Comparison of ENCODE assay signal across 8 mouse cellular contexts in the genomic region with DNA sequence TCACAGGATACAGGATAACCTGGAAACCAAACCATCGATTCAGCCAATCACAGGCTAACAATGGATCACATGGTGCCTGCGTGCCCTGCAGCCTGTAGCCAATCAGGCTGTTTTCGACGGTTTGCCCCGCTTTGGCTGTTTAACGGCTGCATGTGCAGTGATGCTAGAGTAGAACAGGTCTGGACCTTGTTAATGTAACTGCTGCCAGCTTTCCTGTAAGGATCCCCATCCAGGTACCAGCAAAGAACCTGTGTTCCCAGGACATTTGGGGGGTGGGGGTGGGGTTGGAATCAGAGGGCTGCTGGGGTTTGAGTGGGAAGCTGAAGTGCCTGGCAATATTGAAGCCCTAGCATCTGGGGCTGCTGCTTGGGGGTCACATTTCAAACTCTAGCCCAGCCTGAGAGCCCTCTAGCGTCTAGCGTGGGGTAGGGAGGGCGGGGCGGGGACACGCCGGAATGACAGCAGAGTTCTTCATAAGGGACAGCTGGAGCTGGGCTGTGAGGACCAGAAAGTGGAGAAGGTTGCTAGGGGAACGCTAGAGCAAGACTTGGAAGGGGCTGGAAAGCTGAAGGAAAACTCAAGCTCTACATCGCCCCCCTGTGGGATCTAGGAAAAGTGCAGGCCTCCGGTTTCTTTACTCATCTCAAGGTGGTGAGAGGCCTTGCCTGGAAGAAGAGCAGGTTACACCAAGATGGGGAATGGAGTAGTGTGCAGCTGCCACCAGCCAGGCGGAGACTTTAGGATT. TPM values are rescaled to one million over a fixed set of nuclear protein-coding genes. Genes with fewer than 3 reads are reported as not detected.
DNase-seq lines count a peak whose midpoint lies in the region; ATAC-seq and TF ChIP-seq lines count a peak whose summit lies in the region.

No protein-coding gene starts in this region.

- no peaks in the 10 kb centered on the region for H3K36me3 ChIP-seq in forebrain, embryonic 12.5 days (replicated peaks)
- H3K36me3 ChIP-seq in hindbrain, embryonic 16.5 days (ENCODE audit: control insufficient read depth, insufficient read depth, low read length) = no peaks in the 10 kb centered on the region
- H3K36me3 ChIP-seq in midbrain, embryonic 10.5 days = no peaks in the 10 kb centered on the region

- H3K4me1 ChIP-seq in forebrain, embryonic 12.5 days = peaks cover 5% of the 10 kb centered on the region; the same call in 1 of the 2 replicates
- no peaks in the 10 kb centered on the region for H3K4me1 ChIP-seq in hindbrain, embryonic 16.5 days (ENCODE audit: control insufficient read depth, insufficient read depth, low read depth, low read length)
- H3K4me1 ChIP-seq in midbrain, embryonic 10.5 days = peaks cover 6% of the 10 kb centered on the region

- DNase-seq in CD4-positive, CD25-positive, alpha-beta regulatory T cell, adult 2 months (ENCODE audit: low read depth, low spot score) = peak; percentile 32
- peak; percentile 70 for DNase-seq in brain, embryonic 14.5 days (ENCODE audit: low read depth)
- DNase-seq in left cerebral cortex, adult 18-20 months (ENCODE audit: low spot score in 2 of 2) = peak; percentile 45 to 63
- peak; percentile 55 for DNase-seq in midbrain, embryonic 10.5 days (ENCODE audit: low spot score)
- peak; percentile 65 for DNase-seq in telencephalon, adult 2 months (ENCODE audit: low read depth, low spot score)

- whole genome bisulfite sequencing in forebrain, embryonic 12.5 days = 29% methylated on average over 16 of the region's 16 CpGs
- WGBS in hindbrain, embryonic 16.5 days = 26% methylated on average over 16 of the region's 16 CpGs
- 28% methylated on average over 16 of the region's 16 CpGs for WGBS in midbrain, embryonic 10.5 days

- peak; percentile 68 for TF ChIP-seq CTCF in brain, embryonic 14.5 days (IDR thresholded peaks at IDR 0.05; ENCODE audit: borderline replicate concordance, extremely low read depth, insufficient read depth, insufficient read length)

- no peak for ATAC-seq in CD4-positive, CD25-positive, alpha-beta regulatory T cell, adult 4 months
- ATAC-seq in forebrain, embryonic 12.5 days (ENCODE audit: low FRiP score) = no peak
- peak; percentile 69 for ATAC-seq in hindbrain, embryonic 16.5 days

- no peak overlapping the region for H3K9ac ChIP-seq in forebrain, embryonic 12.5 days
- H3K9ac ChIP-seq in hindbrain, embryonic 16.5 days (ENCODE audit: low read depth, low read length) = no peak overlapping the region

- no peak overlapping the region for H3K4me3 ChIP-seq in forebrain, embryonic 12.5 days (replicated peaks)
- peak overlapping the region; percentile 22 for H3K4me3 ChIP-seq in hindbrain, embryonic 16.5 days (ENCODE audit: low read length)
- H3K4me3 ChIP-seq in midbrain, embryonic 10.5 days = peak overlapping the region; percentile 25

- TF ChIP-seq POLR2A in brain, embryonic 14.5 days (IDR thresholded peaks at IDR 0.05; ENCODE audit: borderline replicate concordance, extremely low read depth, insufficient read depth, insufficient read length, poor library complexity, severe bottlenecking) = no peak

- H3K4me2 ChIP-seq in forebrain, embryonic 12.5 days = peak overlapping the region; percentile 36
- H3K4me2 ChIP-seq in hindbrain, embryonic 16.5 days (ENCODE audit: low read length) = peak overlapping the region; percentile 45

- H3K27me3 ChIP-seq in forebrain, embryonic 12.5 days = peaks cover 6% of the 10 kb centered on the region; the same call in 1 of the 2 replicates
- H3K27me3 ChIP-seq in hindbrain, embryonic 16.5 days (replicated peaks; ENCODE audit: control insufficient read depth, insufficient read depth, low read length) = no peaks in the 10 kb centered on the region
- 0 out of 2 replicates have a peak, but pooled peaks cover 5% of the 10 kb centered on the region for H3K27me3 ChIP-seq in midbrain, embryonic 10.5 days (ENCODE audit: low read depth, poor library complexity, severe bottlenecking)

- no peaks in the 10 kb centered on the region for H3K9me3 ChIP-seq in forebrain, embryonic 12.5 days
- no peaks in the 10 kb centered on the region for H3K9me3 ChIP-seq in hindbrain, embryonic 16.5 days (ENCODE audit: control insufficient read depth, low read length)
- no peaks in the 10 kb centered on the region for H3K9me3 ChIP-seq in midbrain, embryonic 10.5 days (replicated peaks)

- H3K27ac ChIP-seq in forebrain, embryonic 12.5 days = no peak overlapping the region
- H3K27ac ChIP-seq in hindbrain, embryonic 16.5 days (ENCODE audit: low read depth, low read length) = no peak overlapping the region
- no peak overlapping the region; the same call in 1 of the 2 replicates for H3K27ac ChIP-seq in midbrain, embryonic 10.5 days (replicated peaks)

RNA-seq across cellular contexts. Expression of a gene that starts 16.5 kb away (rescaled TPM):
- polyA plus RNA-seq in CD4-positive, CD25-positive, alpha-beta regulatory T cell, adult 4 months (2017; shearing (Covaris generic)) = 10 to 100 TPM; 26.5 to 33.7 TPM
- polyA plus RNA-seq in brain, embryonic 14.5 days (2012; rRNA removed) = 24.1 and 26.7 TPM in 2 replicates
- polyA plus RNA-seq in forebrain, embryonic 12.5 days (2016; fragmentation: Nextera tagmentation; extraction: Ambion mirVana) = 28.7 and 32.7 TPM in 2 replicates
- polyA plus RNA-seq in hindbrain, embryonic 16.5 days (2015; fragmentation: Nextera tagmentation; extraction: Ambion mirVana) = 27.2 and 28.0 TPM in 2 replicates
- total RNA-seq in left cerebral cortex, adult 18-20 months (2021) = 10 to 100 TPM; 29.3 to 29.8 TPM
- 30.0 and 31.8 TPM in 2 replicates for polyA plus RNA-seq in midbrain, embryonic 10.5 days (2016; fragmentation: Nextera tagmentation; extraction: Ambion mirVana)
